Mouse (Mus musculus): ENCODE measurements at regions not wholly inside any gene's neighbourhood (a gene's known extent, or its start where the extent isn't known, plus 50 kb on each side); places are given as distances from the start of the nearest gene placed in this dataset.

DNA sequence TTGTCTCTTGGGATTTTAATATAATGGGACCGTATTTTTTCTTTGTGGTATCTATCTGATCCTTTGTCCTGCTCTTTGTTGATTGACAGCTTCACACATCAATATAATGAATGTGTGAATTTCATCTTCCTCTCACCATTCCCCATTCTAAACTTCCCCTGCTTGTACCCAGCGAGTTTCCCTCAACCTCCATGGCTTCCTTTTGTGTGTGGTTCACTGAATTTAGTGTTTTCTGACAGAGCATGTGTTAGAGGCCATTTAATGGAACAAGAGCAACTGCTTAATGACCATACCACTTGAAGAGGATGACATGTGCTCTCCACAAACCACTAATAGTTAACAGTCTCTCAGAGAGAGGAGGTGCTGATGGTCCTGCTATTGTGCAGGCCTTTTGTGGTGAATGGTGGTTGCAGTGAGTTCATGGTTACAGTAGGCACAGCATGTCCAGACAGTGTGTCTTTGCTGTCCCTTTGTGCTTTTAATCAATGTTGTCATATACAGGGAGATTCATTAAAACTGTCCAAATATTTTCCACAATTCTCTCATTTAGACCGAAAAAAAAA, 438.8 kb upstream of the Chrm3 start:
- Histone ChIP-seq H3K36me3 (ENCODE audit: insufficient read depth, low read length) (no peaks in the 10 kb centered on the region), H3K4me1 (replicated peaks; ENCODE audit: low read depth, low read length) (no peaks in the 10 kb centered on the region), H3K9me3 (ENCODE audit: low read length) (peaks cover 17% of the 10 kb centered on the region), H3K4me3 (replicated peaks; ENCODE audit: low read length) (no peak overlapping the region), H3K27me3 (ENCODE audit: insufficient read depth, low read length) (no peaks in the 10 kb centered on the region)
- TF ChIP-seq CTCF (conservative IDR thresholded peaks at IDR 0.05; ENCODE audit: low read length) (no peak), POU5F1 (IDR thresholded peaks at IDR 0.05; ENCODE audit: borderline replicate concordance, low read length) (no peak), NANOG (IDR thresholded peaks at IDR 0.05; ENCODE audit: borderline replicate concordance, low read length) (no peak)
